Mouse (Mus musculus) 3134 (cell line): Measurements from ENCODE around the gene Abhd14b.

ENCODE experiments used
- DNase-seq: peaks from one replicate; pipeline ENCODE4 v3.0.0-alpha.2; 2011; ENCODE audit warnings: low spot score; ENCODE audit not compliant: insufficient read length; ENCODE audit errors: extremely low read depth

Abhd14b gene

GRCm38 (mm10) chr9:106428719-106429220 is 18.5 kb upstream of the Abhd14b start:
- DNase-seq = no peak

- DNase-seq = peak; percentile 76
Measured at GRCm38 (mm10) chr9:106429221-106430014, 17.8 kb upstream of the Abhd14b start, which contains the start of gene Rpl29. TSS of gene Rpl29 (plus strand) at chr9:106429454.

GRCm38 (mm10) chr9:106430015-106430264 is 17.3 kb upstream of the Abhd14b start:
- no peak for DNase-seq

- no peak for DNase-seq
Measured at GRCm38 (mm10) chr9:106433389-106433788, 13.9 kb upstream of the Abhd14b start.

GRCm38 (mm10) chr9:106436566-106436965 is 10.7 kb upstream of the Abhd14b start:
- DNase-seq = no peak

GRCm38 (mm10) chr9:106442680-106443079 is 4.6 kb upstream of the Abhd14b start:
- no peak for DNase-seq

- DNase-seq = no peak
Measured at GRCm38 (mm10) chr9:106444836-106445235, 2.4 kb upstream of the Abhd14b start.

GRCm38 (mm10) chr9:106447951-106448350 is 692 bp downstream of the Abhd14b start:
- DNase-seq = no peak

GRCm38 (mm10) chr9:106448498-106449031 is 1.3 kb downstream of the Abhd14b start:
- peak; percentile 88 for DNase-seq

GRCm38 (mm10) chr9:106449947-106450346 is 2.7 kb downstream of the Abhd14b start:
- DNase-seq = no peak

- DNase-seq = peak; percentile 44
Measured at GRCm38 (mm10) chr9:106450661-106451060, 3.4 kb downstream of the Abhd14b start.

GRCm38 (mm10) chr9:106451298-106451697 is 4.0 kb downstream of the Abhd14b start:
- no peak for DNase-seq

- no peak for DNase-seq
Measured at GRCm38 (mm10) chr9:106451899-106452298, 4.6 kb downstream of the Abhd14b start.

- no peak for DNase-seq
Measured at GRCm38 (mm10) chr9:106452351-106452750, 5.1 kb downstream of the Abhd14b start.

GRCm38 (mm10) chr9:106452821-106453220 is 5.6 kb downstream of the Abhd14b start:
- no peak for DNase-seq

- DNase-seq = peak; percentile 74
Measured at GRCm38 (mm10) chr9:106453271-106454070, 6.2 kb downstream of the Abhd14b start, which contains the start of gene Pcbp4. TSS of gene Pcbp4 (plus strand) at chr9:106453291.

- DNase-seq = peak; percentile 41
Measured at GRCm38 (mm10) chr9:106454071-106454761, 7.0 kb downstream of the Abhd14b start.

- DNase-seq = no peak
Measured at GRCm38 (mm10) chr9:106454888-106455681, 7.8 kb downstream of the Abhd14b start.

GRCm38 (mm10) chr9:106456325-106457162 is 9.3 kb downstream of the Abhd14b start:
- no peak for DNase-seq
